Comparison of ENCODE assay signal across 8 mouse cellular contexts in genomic region chr10:86703375-86703774, GRCm38 (mm10). TPM values are rescaled to one million over a fixed set of nuclear protein-coding genes. Genes with fewer than 3 reads are reported as not detected.
DNase-seq lines count a peak whose midpoint lies in the region; ATAC-seq and TF ChIP-seq lines count a peak whose summit lies in the region.

No protein-coding gene starts in this region.

- WGBS in heart, embryonic 15.5 days, result 38% methylated on average over 4 of the region's 4 CpGs
- 63% methylated on average over 4 of the region's 4 CpGs for WGBS in embryonic facial prominence, embryonic 11.5 days
- 70% methylated on average over 4 of the region's 4 CpGs for WGBS in hindbrain, postnatal 0 days
- WGBS in midbrain, embryonic 14.5 days, result 73% methylated on average over 4 of the region's 4 CpGs

- H3K9ac ChIP-seq in heart, embryonic 15.5 days, result peak overlapping the region; percentile 96
- peak overlapping the region; percentile 96 for H3K9ac ChIP-seq in embryonic facial prominence, embryonic 11.5 days (replicated peaks; ENCODE audit: low read length)
- peak overlapping the region; percentile 89; the same call in 1 of the 2 replicates for H3K9ac ChIP-seq in hindbrain, postnatal 0 days (replicated peaks; ENCODE audit: low read length)
- no peak overlapping the region for H3K9ac ChIP-seq in midbrain, embryonic 14.5 days (replicated peaks; ENCODE audit: low read length)

- H3K4me2 ChIP-seq in heart, embryonic 15.5 days, result peak overlapping the region; percentile 79
- H3K4me2 ChIP-seq in embryonic facial prominence, embryonic 11.5 days (ENCODE audit: low read depth, low read length), result peak overlapping the region; percentile 61
- H3K4me2 ChIP-seq in hindbrain, postnatal 0 days (ENCODE audit: low read depth, low read length), result peak overlapping the region; percentile 96
- H3K4me2 ChIP-seq in midbrain, embryonic 14.5 days (ENCODE audit: low read length), result peak overlapping the region; percentile 95

- peak overlapping the region; percentile 94 for H3K4me3 ChIP-seq in heart, embryonic 15.5 days
- peak overlapping the region; percentile 85 for H3K4me3 ChIP-seq in embryonic facial prominence, embryonic 11.5 days (ENCODE audit: low read depth, low read length)
- H3K4me3 ChIP-seq in hindbrain, postnatal 0 days (ENCODE audit: low read length), result peak overlapping the region; percentile 90
- H3K4me3 ChIP-seq in midbrain, embryonic 14.5 days (replicated peaks; ENCODE audit: low read depth, low read length), result peak overlapping the region; percentile 97

- H3K36me3 ChIP-seq in heart, embryonic 15.5 days, result peaks cover 46% of the 10 kb centered on the region
- H3K36me3 ChIP-seq in embryonic facial prominence, embryonic 11.5 days (replicated peaks; ENCODE audit: control insufficient read depth, insufficient read depth, low read depth, low read length), result peaks cover 11% of the 10 kb centered on the region
- H3K36me3 ChIP-seq in hindbrain, postnatal 0 days (ENCODE audit: insufficient read depth, low read length), result peaks cover 36% of the 10 kb centered on the region
- H3K36me3 ChIP-seq in midbrain, embryonic 14.5 days (ENCODE audit: control insufficient read depth, insufficient read depth, low read length), result peaks cover 51% of the 10 kb centered on the region

- no peak for TF ChIP-seq CTCF in hindbrain, postnatal 0 days (IDR thresholded peaks at IDR 0.05; ENCODE audit: low read depth)

- H3K9me3 ChIP-seq in heart, embryonic 15.5 days (replicated peaks), result no peaks in the 10 kb centered on the region
- H3K9me3 ChIP-seq in embryonic facial prominence, embryonic 11.5 days (replicated peaks; ENCODE audit: control insufficient read depth, low read length), result no peaks in the 10 kb centered on the region
- no peaks in the 10 kb centered on the region for H3K9me3 ChIP-seq in hindbrain, postnatal 0 days (ENCODE audit: low read length)
- H3K9me3 ChIP-seq in midbrain, embryonic 14.5 days (ENCODE audit: control insufficient read depth, low read length), result no peaks in the 10 kb centered on the region

- no peak overlapping the region for H3K27ac ChIP-seq in heart, embryonic 15.5 days
- H3K27ac ChIP-seq in embryonic facial prominence, embryonic 11.5 days (replicated peaks; ENCODE audit: low read depth, low read length), result no peak overlapping the region
- H3K27ac ChIP-seq in hindbrain, postnatal 0 days, result no peak overlapping the region
- H3K27ac ChIP-seq in midbrain, embryonic 14.5 days (replicated peaks; ENCODE audit: low read depth, low read length), result no peak overlapping the region

- H3K27me3 ChIP-seq in heart, embryonic 15.5 days, result no peaks in the 10 kb centered on the region
- no peaks in the 10 kb centered on the region for H3K27me3 ChIP-seq in embryonic facial prominence, embryonic 11.5 days (ENCODE audit: control insufficient read depth, insufficient read depth, low read length)
- H3K27me3 ChIP-seq in hindbrain, postnatal 0 days (ENCODE audit: insufficient read depth, low read length), result no peaks in the 10 kb centered on the region
- H3K27me3 ChIP-seq in midbrain, embryonic 14.5 days (ENCODE audit: control insufficient read depth, insufficient read depth, low read length), result no peaks in the 10 kb centered on the region

- H3K4me1 ChIP-seq in heart, embryonic 15.5 days (replicated peaks), result peaks cover 55% of the 10 kb centered on the region
- peaks cover 5% of the 10 kb centered on the region; the same call in 1 of the 2 replicates for H3K4me1 ChIP-seq in embryonic facial prominence, embryonic 11.5 days (ENCODE audit: control insufficient read depth, insufficient read depth, low read length)
- peaks cover 15% of the 10 kb centered on the region for H3K4me1 ChIP-seq in hindbrain, postnatal 0 days (ENCODE audit: insufficient read depth, low read length)
- peaks cover 41% of the 10 kb centered on the region for H3K4me1 ChIP-seq in midbrain, embryonic 14.5 days (ENCODE audit: control insufficient read depth, insufficient read depth, low read length)

- DNase-seq in heart, adult 18-20 months, result no peak
- no peak for DNase-seq in embryonic facial prominence, embryonic 11.5 days (ENCODE audit: low spot score)
- no peak for DNase-seq in hindbrain, postnatal 0 days (ENCODE audit: low spot score)
- DNase-seq in midbrain, embryonic 14.5 days, result no peak
- no peak for DNase-seq in retina, embryonic 14.5 days (ENCODE audit: low spot score)
- no peak for DNase-seq in right cerebral cortex, postnatal 36 days (ENCODE audit: low spot score in 2 of 2)
- no peak for DNase-seq in testis, postnatal 14 days (ENCODE audit: low spot score)

- no peak for ATAC-seq in heart, embryonic 15.5 days (replicated peaks; ENCODE audit: insufficient number of reproducible peaks, insufficient read depth, low FRiP score, low read depth)
- no peak for ATAC-seq in embryonic facial prominence, embryonic 11.5 days (replicated peaks; ENCODE audit: insufficient number of reproducible peaks, low FRiP score, low TSS enrichment, low read depth)
- ATAC-seq in hindbrain, postnatal 0 days, result no peak
- ATAC-seq in midbrain, embryonic 14.5 days (ENCODE audit: low FRiP score, low TSS enrichment), result no peak

RNA-seq across cellular contexts. Expression of gene Hsp90b1, which starts 1.9 kb away (rescaled TPM):
- 398 and 406 TPM in 2 replicates for polyA plus RNA-seq in heart, embryonic 15.5 days (2015; fragmentation: Nextera tagmentation; extraction: Ambion mirVana)
- 100 to 1,000 TPM; 319 to 364 TPM for total RNA-seq in heart, adult 18-20 months (2021)
- polyA plus RNA-seq in embryonic facial prominence, embryonic 11.5 days (2014; fragmentation: Nextera tagmentation; extraction: Ambion mirVana), result 577 and 673 TPM in 2 replicates
- total RNA-seq in hindbrain, postnatal 0 days (2014; rRNA removed), result 92.5 and 110 TPM in 2 replicates
- polyA plus RNA-seq in hindbrain, postnatal 0 days (2015; fragmentation: Nextera tagmentation; extraction: Ambion mirVana), result 228 and 235 TPM in 2 replicates
- 176 and 242 TPM in 2 replicates for polyA plus RNA-seq in midbrain, embryonic 14.5 days (2014; fragmentation: Nextera tagmentation; extraction: Ambion mirVana)

RNA-seq across cellular contexts. Expression of gene Ttc41, which starts 2.2 kb away (rescaled TPM):
- 1.4 and 1.7 TPM in 2 replicates for polyA plus RNA-seq in heart, embryonic 15.5 days (2015; fragmentation: Nextera tagmentation; extraction: Ambion mirVana)
- total RNA-seq in heart, adult 18-20 months (2021), result 1 to 10 TPM; 1.5 to 1.9 TPM
- polyA plus RNA-seq in embryonic facial prominence, embryonic 11.5 days (2014; fragmentation: Nextera tagmentation; extraction: Ambion mirVana), result 1.6 and 2.0 TPM in 2 replicates
- total RNA-seq in hindbrain, postnatal 0 days (2014; rRNA removed), result 2.0 and 2.2 TPM in 2 replicates
- polyA plus RNA-seq in hindbrain, postnatal 0 days (2015; fragmentation: Nextera tagmentation; extraction: Ambion mirVana), result 1.4 and 1.5 TPM in 2 replicates
- 0.61 and 2.5 TPM in 2 replicates for polyA plus RNA-seq in midbrain, embryonic 14.5 days (2014; fragmentation: Nextera tagmentation; extraction: Ambion mirVana)
